Comparison of ENCODE assay signal across 20 mouse cellular contexts in genomic region chr8:88388691-88389239, GRCm38 (mm10).
"Had no signal": no experiment of that assay in that cellular context is flagged by ENCODE, and none has a peak within 500 bp of the region (broad histone marks: within the 10 kb centered on the region; RNA-seq: fewer than 3 reads in every experiment).

No protein-coding gene starts in this region.

- H3K27me3 ChIP-seq: kidney, embryonic 15.5 days; limb, embryonic 12.5 days; limb, embryonic 15.5 days; midbrain, embryonic 12.5 days; midbrain, embryonic 15.5 days; neural tube, embryonic 12.5 days had no signal

- H3K4me2 ChIP-seq: kidney, embryonic 15.5 days; limb, embryonic 12.5 days; limb, embryonic 15.5 days; liver, embryonic 11.5 days; midbrain, embryonic 12.5 days; midbrain, embryonic 15.5 days; neural tube, embryonic 12.5 days had no signal

- H3K9me3 ChIP-seq: kidney, embryonic 15.5 days; limb, embryonic 12.5 days; limb, embryonic 15.5 days; midbrain, embryonic 12.5 days; midbrain, embryonic 15.5 days; neural tube, embryonic 12.5 days had no signal

- H3K4me3 ChIP-seq: kidney, embryonic 15.5 days; layer of hippocampus, adult 2 months; limb, embryonic 12.5 days; limb, embryonic 15.5 days; midbrain, embryonic 12.5 days; midbrain, embryonic 15.5 days; neural tube, embryonic 12.5 days had no signal

- H3K36me3 ChIP-seq: kidney, embryonic 15.5 days; limb, embryonic 12.5 days; limb, embryonic 15.5 days; midbrain, embryonic 12.5 days; midbrain, embryonic 15.5 days; neural tube, embryonic 12.5 days had no signal

- H3K4me1 ChIP-seq: kidney, embryonic 15.5 days; limb, embryonic 12.5 days; midbrain, embryonic 12.5 days; midbrain, embryonic 15.5 days; neural tube, embryonic 12.5 days had no signal

- DNase-seq: kidney, adult 8-10 months; kidney, postnatal 14 days; kidney, postnatal 4 days; layer of hippocampus, adult 9-11 months; liver, postnatal 0 days; right cerebral cortex, postnatal 4 days; thymus, adult 18-20 months; thymus, postnatal 36 days had no signal

- ATAC-seq: intestine, postnatal 0 days; liver, postnatal 0 days; midbrain, embryonic 15.5 days had no signal

- H3K27ac ChIP-seq: kidney, embryonic 15.5 days; layer of hippocampus, adult 2 months; limb, embryonic 12.5 days; limb, embryonic 15.5 days; liver, embryonic 14.5 days; macrophage; midbrain, embryonic 12.5 days; midbrain, embryonic 15.5 days; neural tube, embryonic 12.5 days; stomach, postnatal 0 days had no signal

- H3K9ac ChIP-seq: kidney, embryonic 15.5 days; limb, embryonic 12.5 days; limb, embryonic 15.5 days; liver, embryonic 14.5 days; liver, postnatal 0 days; midbrain, embryonic 12.5 days; midbrain, embryonic 15.5 days; neural tube, embryonic 12.5 days had no signal
